Mouse (Mus musculus) intestine, embryonic 14.5 days (tissue): ENCODE results near the gene Ccdc163. TPM values are rescaled to one million over a fixed set of nuclear protein-coding genes. Genes with fewer than 3 reads are reported as not detected.
"Not testable (repeated sequence)": the region's sequence is repeated elsewhere in the genome, so short reads cannot be mapped to it uniquely, and the experiment has no call there.

Source experiments
- ATAC-seq: fragments of 200-750 bp; cut with Nextera tagmentation; replicated peaks from 2 replicates; pipeline ENCODE4 v1.8.0; 2017; ENCODE audit warnings: low read depth, moderate number of reproducible peaks, moderate TSS enrichment, moderate library complexity; ENCODE audit not compliant: low FRiP score, low TSS enrichment
- DNase-seq: peaks from one replicate; pipeline ENCODE4 v3.0.0-alpha.2; 2018; ENCODE audit warnings: low spot score
- H3K27ac ChIP-seq: fragments of 300-500 bp; sonication (generic); 2 replicates; pipeline ENCODE4 v1.5.1; 2014; ENCODE audit warnings: low read depth, mild to moderate bottlenecking, control low read depth
- H3K27me3 ChIP-seq: fragments of 300-500 bp; sonication (generic); replicated peaks from 2 replicates; pipeline ENCODE4 v1.6.1; 2014; ENCODE audit warnings: low read length, control low read depth; ENCODE audit not compliant: control insufficient read depth, insufficient read depth
- H3K36me3 ChIP-seq: fragments of 300-500 bp; sonication (generic); 2 replicates; pipeline ENCODE4 v1.6.1; 2014; ENCODE audit warnings: low read length, control low read depth; ENCODE audit not compliant: control insufficient read depth, insufficient read depth
- H3K4me1 ChIP-seq: fragments of 300-500 bp; sonication (generic); replicated peaks from 2 replicates; pipeline ENCODE4 v1.6.1; 2014; ENCODE audit warnings: low read length, control low read depth, mixed read lengths; ENCODE audit not compliant: control insufficient read depth, insufficient read depth
- H3K4me2 ChIP-seq: fragments of 300-500 bp; sonication (generic); 2 replicates; pipeline ENCODE4 v1.6.1; 2014; ENCODE audit warnings: low read length
- H3K4me3 ChIP-seq: fragments of 300-500 bp; sonication (generic); 2 replicates; pipeline ENCODE4 v1.5.1; 2014; ENCODE audit warnings: low read depth, low read length, control low read depth, mixed read lengths
- H3K9ac ChIP-seq: fragments of 300-500 bp; sonication (generic); 2 replicates; pipeline ENCODE4 v1.6.1; 2014; ENCODE audit warnings: mild to moderate bottlenecking, low read length
- H3K9me3 ChIP-seq: fragments of 300-500 bp; sonication (generic); 2 replicates; pipeline ENCODE4 v1.6.1; 2016; ENCODE audit warnings: low read length, control low read depth; ENCODE audit not compliant: control insufficient read depth
- WGBS: fragments of 180-500 bp; shearing (Covaris S2); extraction: QIAGEN DNeasy Blood & Tissue Kit; methylation state at CpG from one replicate; pipeline ENCODE4 v1.1.7; 2014; 5-methylcytosine and 5-hydroxymethylcytosine counted together
- polyA plus RNA-seq: library from polyadenylated mRNA; unstranded; fragments of >200 nt; fragmentation: Nextera tagmentation; extraction: Ambion mirVana; gene quantifications from 2 replicates; pipeline ENCODE4 v1.2.1, GENCODE M21; 2014

The Ccdc163 gene
- polyA plus RNA-seq, 1 experiment from 2014 or later, result 42.5 TPM

- not testable (repeated sequence) for H3K4me1 ChIP-seq, H3K9ac ChIP-seq, ATAC-seq, H3K27me3 ChIP-seq, H3K36me3 ChIP-seq, H3K9me3 ChIP-seq, H3K27ac ChIP-seq, H3K4me3 ChIP-seq, H3K4me2 ChIP-seq, DNase-seq
- 88% methylated on average over 6 of the region's 6 CpGs for WGBS
These were observed 33.5 kb upstream of the Ccdc163 start for GRCm38 (mm10) chr4:116674761-116675160.

GRCm38 (mm10) chr4:116676027-116676426 lies 32.3 kb upstream of the Ccdc163 start:
- H3K9me3 ChIP-seq, result no peaks in the 10 kb centered on the region
- H3K27me3 ChIP-seq, result no peaks in the 10 kb centered on the region
- H3K4me1 ChIP-seq, result no peaks in the 10 kb centered on the region; the same call in 1 of the 2 replicates
- 83% methylated on average over 3 of the region's 3 CpGs for WGBS
- no peak overlapping the region for H3K9ac ChIP-seq
- H3K36me3 ChIP-seq, result no peaks in the 10 kb centered on the region
- DNase-seq (no peak), ATAC-seq (no peak)
- no peak overlapping the region for H3K4me2 ChIP-seq
- no peak overlapping the region for H3K27ac ChIP-seq
- no peak overlapping the region for H3K4me3 ChIP-seq

- no peak overlapping the region for H3K4me2 ChIP-seq
- no peaks in the 10 kb centered on the region; the same call in 1 of the 2 replicates for H3K4me1 ChIP-seq
- 71% methylated on average over 1 of the region's 1 CpGs for WGBS
- no peaks in the 10 kb centered on the region for H3K27me3 ChIP-seq
- no peak overlapping the region for H3K9ac ChIP-seq
- DNase-seq (no peak), ATAC-seq (no peak)
- H3K9me3 ChIP-seq, result no peaks in the 10 kb centered on the region
- no peaks in the 10 kb centered on the region for H3K36me3 ChIP-seq
- H3K4me3 ChIP-seq, result no peak overlapping the region
- H3K27ac ChIP-seq, result no peak overlapping the region
These were observed 30.5 kb upstream of the Ccdc163 start for GRCm38 (mm10) chr4:116677808-116678207.

- no peak overlapping the region for H3K9ac ChIP-seq
- H3K4me3 ChIP-seq, result no peak overlapping the region
- H3K9me3 ChIP-seq, result no peaks in the 10 kb centered on the region
- no peak overlapping the region for H3K27ac ChIP-seq
- ATAC-seq, result no peak
- DNase-seq, result no peak
- no peaks in the 10 kb centered on the region for H3K36me3 ChIP-seq
- H3K27me3 ChIP-seq, result no peaks in the 10 kb centered on the region
- no peaks in the 10 kb centered on the region for H3K4me1 ChIP-seq
- H3K4me2 ChIP-seq, result no peak overlapping the region
- 69% methylated on average over 5 of the region's 5 CpGs for WGBS
These were observed 29.2 kb upstream of the Ccdc163 start for GRCm38 (mm10) chr4:116679141-116679540.

- not testable (repeated sequence) for H3K36me3 ChIP-seq, H3K4me2 ChIP-seq, H3K4me3 ChIP-seq, ATAC-seq, H3K4me1 ChIP-seq, H3K27me3 ChIP-seq, H3K9me3 ChIP-seq, DNase-seq, H3K27ac ChIP-seq, H3K9ac ChIP-seq
- WGBS, result 87% methylated on average over 4 of the region's 4 CpGs
These were observed 27.8 kb upstream of the Ccdc163 start for GRCm38 (mm10) chr4:116680521-116680920.

- Histone ChIP-seq H3K4me2 (no peak overlapping the region), H3K9ac (no peak overlapping the region), H3K36me3 (peaks cover 18% of the 10 kb centered on the region), H3K4me1 (peaks cover 14% of the 10 kb centered on the region), H3K4me3 (no peak overlapping the region), H3K27me3 (no peaks in the 10 kb centered on the region), H3K27ac (no peak overlapping the region), H3K9me3 (no peaks in the 10 kb centered on the region)
- ATAC-seq (no peak), DNase-seq (no peak)
- WGBS, result 76% methylated on average over 4 of the region's 4 CpGs
These were observed 24.4 kb upstream of the Ccdc163 start for GRCm38 (mm10) chr4:116683957-116684356.

- H3K4me1 ChIP-seq, result peaks cover 14% of the 10 kb centered on the region
- H3K4me2 ChIP-seq, result peak overlapping the region; percentile 73
- H3K27ac ChIP-seq, result peak overlapping the region; percentile 97
- H3K9me3 ChIP-seq, result no peaks in the 10 kb centered on the region
- no peaks in the 10 kb centered on the region for H3K27me3 ChIP-seq
- peaks cover 25% of the 10 kb centered on the region for H3K36me3 ChIP-seq
- H3K9ac ChIP-seq, result peak overlapping the region; percentile 82
- DNase-seq (no peak), ATAC-seq (no peak)
- 90% methylated on average over 2 of the region's 2 CpGs for WGBS
- H3K4me3 ChIP-seq, result no peak overlapping the region; the same call in 1 of the 2 replicates
These were observed 23.6 kb upstream of the Ccdc163 start for GRCm38 (mm10) chr4:116684665-116685064.

GRCm38 (mm10) chr4:116685402-116686061 lies 22.8 kb upstream of the Ccdc163 start, which contains the start of gene Prdx1:
Prdx1 (plus strand) TSS chr4:116685544.
- DNase-seq (peak; percentile 100), ATAC-seq (peak; percentile 97)
- Histone ChIP-seq H3K4me1 (peaks cover 14% of the 10 kb centered on the region), H3K36me3 (peaks cover 33% of the 10 kb centered on the region), H3K27ac (peak within 1 kb of the TSS; percentile 97), H3K9ac (peak within 1 kb of the TSS; percentile 82), H3K9me3 (no peaks in the 10 kb centered on the region), H3K4me3 (peak within 1 kb of the TSS; percentile 74), H3K27me3 (no peaks in the 10 kb centered on the region), H3K4me2 (peak within 1 kb of the TSS; percentile 73)
- under 1% methylated on average over 55 of the region's 56 CpGs for WGBS

GRCm38 (mm10) chr4:116687041-116687440 lies 21.3 kb upstream of the Ccdc163 start:
- no peaks in the 10 kb centered on the region for H3K9me3 ChIP-seq
- 21% methylated on average over 1 of the region's 1 CpGs for WGBS
- peak overlapping the region; percentile 82 for H3K9ac ChIP-seq
- peaks cover 14% of the 10 kb centered on the region for H3K4me1 ChIP-seq
- peak overlapping the region; percentile 74 for H3K4me3 ChIP-seq
- ATAC-seq, result no peak
- DNase-seq, result no peak
- peak overlapping the region; percentile 73 for H3K4me2 ChIP-seq
- peaks cover 48% of the 10 kb centered on the region for H3K36me3 ChIP-seq
- no peak overlapping the region for H3K27ac ChIP-seq
- H3K27me3 ChIP-seq, result no peaks in the 10 kb centered on the region
